Mouse (Mus musculus) adrenal gland, adult 8-10 months (tissue): Measurements from ENCODE around the gene Kynu. TPM values are rescaled to one million over a fixed set of nuclear protein-coding genes. Genes with fewer than 3 reads are reported as not detected.
A peak's percentile ranks its signal among the peaks of the same experiment; 100 is the strongest.

Experiments
- DNase-seq: peaks from one replicate; pipeline ENCODE4 v3.0.0; 2022
- total RNA-seq, 4 experiments: library from RNA; stranded (reverse); gene quantifications; 2 replicates each; pipeline ENCODE4 v1.2.4; 2022

Kynu gene
- total RNA-seq, result under 1 TPM in 3 of 4 experiments, not detected in 1; 0.24 to 0.46 (median 0.34) TPM

GRCm38 (mm10) chr2:43555062-43555888, at the start of gene Kynu:
TSS of gene Kynu (plus strand) at chr2:43555329.
- no peak for DNase-seq

GRCm38 (mm10) chr2:43506182-43506581, 48.9 kb upstream of the Kynu start:
- DNase-seq, result no peak

GRCm38 (mm10) chr2:43513852-43514251, 41.3 kb upstream of the Kynu start:
- no peak for DNase-seq

GRCm38 (mm10) chr2:43534417-43534816, 20.7 kb upstream of the Kynu start:
- no peak for DNase-seq

DNA sequence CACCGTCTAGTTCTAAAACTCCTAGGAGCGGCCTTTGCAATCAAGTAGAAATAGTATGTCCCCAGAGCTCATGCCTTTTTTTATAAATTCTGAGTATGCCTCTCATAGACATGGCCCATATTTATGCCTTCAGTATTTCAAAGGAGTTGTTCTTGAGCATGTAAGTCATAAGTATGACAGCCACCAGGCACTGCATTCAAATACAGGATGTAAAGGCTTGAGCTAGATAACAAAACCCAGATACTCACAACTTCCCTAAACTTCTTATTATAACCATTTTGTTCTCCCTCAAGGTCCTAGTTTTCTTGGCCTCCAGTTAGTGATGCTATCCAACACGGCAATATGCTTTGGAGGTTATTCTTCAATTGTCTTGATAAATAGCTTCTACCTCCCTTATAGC, 12.5 kb upstream of the Kynu start:
- DNase-seq, result no peak

- no peak for DNase-seq
Observed at GRCm38 (mm10) chr2:43545665-43546064, 9.5 kb upstream of the Kynu start.

DNA sequence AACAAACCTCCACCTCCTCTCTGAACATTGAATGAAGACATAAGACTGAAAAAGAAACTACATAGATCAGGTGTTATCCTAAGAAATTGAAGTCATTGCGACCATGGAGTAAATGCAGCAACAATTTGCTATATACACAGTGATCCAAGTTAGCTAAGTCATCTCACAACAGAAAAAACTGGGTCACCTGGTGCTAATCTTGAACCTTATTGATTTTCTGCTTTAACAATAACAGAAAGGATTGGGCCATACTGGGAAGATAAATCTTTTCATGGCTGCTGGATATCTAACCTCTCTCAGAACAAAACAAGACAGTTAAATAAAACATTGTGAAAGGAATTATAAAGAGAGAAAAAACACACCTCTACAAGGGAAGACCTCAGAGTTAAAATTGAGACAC, 8.7 kb upstream of the Kynu start:
- DNase-seq, result no peak

GRCm38 (mm10) chr2:43554216-43554615, 913 bp upstream of the Kynu start:
- no peak for DNase-seq

DNA sequence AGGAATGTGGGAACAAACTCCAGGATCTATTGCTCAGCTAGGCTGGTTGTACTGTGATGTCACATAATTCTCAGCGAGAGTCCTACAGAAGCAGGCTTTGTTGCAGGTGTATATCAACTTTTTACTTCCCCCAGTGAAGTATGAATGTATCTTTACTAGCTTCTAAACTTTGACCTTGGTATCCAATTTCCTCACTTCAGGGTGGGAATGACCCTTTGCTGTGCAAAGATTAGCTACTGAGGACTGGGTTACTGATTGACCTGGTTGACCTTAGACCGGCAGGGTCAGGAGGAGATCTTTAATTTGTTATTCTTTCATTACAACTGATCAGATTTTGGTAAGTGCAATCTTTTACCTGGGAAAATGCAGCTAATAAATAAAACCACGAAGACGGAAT, 758 bp downstream of the Kynu start:
- no peak for DNase-seq

- DNase-seq, result no peak
Observed at GRCm38 (mm10) chr2:43556985-43557384, 1.9 kb downstream of the Kynu start.

DNA sequence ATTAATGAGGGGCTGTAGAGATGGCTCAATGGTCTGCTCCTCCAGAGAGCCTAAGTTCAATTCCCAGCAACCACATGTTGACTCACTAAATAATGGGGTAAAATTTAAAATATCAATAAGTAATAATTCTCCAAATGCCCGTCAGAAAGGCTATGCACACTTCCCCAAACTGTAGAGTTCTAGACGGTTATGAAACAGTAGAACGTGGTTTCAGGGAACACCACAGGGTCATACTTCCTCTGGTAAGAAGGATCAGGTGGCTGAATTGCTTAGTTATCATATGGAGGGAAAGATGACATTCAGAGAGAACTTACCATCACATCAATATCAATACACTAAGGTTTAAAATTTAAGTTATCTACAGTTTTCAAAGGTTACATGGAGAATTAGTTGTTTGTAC, 6.1 kb downstream of the Kynu start:
- no peak for DNase-seq

DNA sequence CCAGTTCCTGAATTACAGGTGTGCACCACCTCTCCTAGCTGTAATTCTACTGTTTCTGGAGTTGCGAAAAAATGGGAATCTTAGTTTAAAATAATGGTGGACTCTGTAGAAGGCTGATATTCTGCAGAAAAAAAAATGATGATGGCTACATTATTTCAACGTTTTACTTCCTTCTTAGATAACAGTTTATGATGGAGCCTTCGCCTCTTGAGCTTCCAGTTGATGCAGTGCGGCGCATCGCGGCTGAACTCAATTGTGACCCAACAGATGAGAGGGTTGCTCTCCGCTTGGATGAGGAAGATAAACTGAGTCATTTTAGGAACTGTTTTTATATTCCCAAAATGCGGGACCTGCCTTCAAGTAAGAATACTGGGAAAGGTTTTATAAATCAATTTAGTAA, 7.7 kb downstream of the Kynu start:
- no peak for DNase-seq

- DNase-seq, result no peak
Observed at GRCm38 (mm10) chr2:43568406-43568805, 13.3 kb downstream of the Kynu start.

DNA sequence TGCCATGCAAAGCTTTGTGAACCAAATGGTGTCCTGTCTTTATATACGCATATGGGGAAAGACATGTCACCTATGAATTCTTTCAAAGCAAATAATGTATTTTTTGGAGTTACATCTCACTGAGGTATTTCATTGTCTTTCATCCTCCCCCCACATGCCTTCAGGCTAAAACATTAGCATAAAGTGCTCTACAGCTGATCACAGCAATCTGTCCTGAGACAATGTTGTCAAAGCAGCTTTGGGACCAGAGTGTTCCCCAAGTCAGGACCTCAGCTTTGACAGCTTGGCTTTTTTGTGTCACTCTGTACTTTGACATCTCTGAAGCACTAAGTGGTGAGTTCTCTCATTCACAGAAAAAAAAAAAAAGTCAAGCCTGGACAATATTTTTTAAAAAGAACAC, 18.4 kb downstream of the Kynu start:
- DNase-seq, result no peak

- DNase-seq, result no peak
Observed at GRCm38 (mm10) chr2:43583243-43583812, 28.2 kb downstream of the Kynu start.

DNA sequence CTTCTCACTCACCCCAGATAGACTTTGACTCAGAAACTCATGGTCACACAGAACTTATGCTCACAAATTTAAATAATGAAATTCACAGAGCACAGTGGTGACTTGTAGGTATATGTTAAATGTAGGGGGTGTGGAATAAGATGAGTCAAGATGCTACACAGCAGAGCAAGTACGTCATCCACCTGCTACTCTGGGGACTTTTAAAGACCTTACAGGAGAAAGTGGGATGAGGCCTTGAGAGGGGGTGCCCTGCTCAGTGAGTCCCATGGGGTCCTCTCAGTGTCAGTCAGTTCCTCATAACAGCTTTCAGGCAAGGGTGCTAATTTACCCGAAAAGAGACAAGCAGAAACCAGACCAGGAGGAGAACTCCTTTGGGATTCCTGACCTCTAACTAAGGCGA, 30.4 kb downstream of the Kynu start:
- DNase-seq, result no peak

DNA sequence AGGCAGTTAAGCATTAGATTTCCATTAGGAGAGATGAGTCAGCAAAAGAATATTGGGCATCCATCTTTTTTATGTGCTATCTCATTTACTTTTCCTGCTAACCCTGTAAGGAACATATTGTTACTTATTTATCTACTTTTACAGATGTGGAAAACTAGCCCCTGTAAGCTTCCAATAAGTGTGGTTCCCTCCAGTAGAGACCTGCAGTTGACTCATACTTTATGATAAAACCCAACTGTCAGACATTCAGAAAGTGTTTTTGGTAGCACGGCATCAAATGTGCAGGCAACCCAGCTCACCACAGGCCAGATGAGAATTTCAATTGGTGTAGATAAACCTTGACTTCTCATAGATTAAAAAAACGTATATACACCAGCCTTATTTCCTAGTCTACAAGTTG, 32.7 kb downstream of the Kynu start:
- DNase-seq, result no peak

DNA sequence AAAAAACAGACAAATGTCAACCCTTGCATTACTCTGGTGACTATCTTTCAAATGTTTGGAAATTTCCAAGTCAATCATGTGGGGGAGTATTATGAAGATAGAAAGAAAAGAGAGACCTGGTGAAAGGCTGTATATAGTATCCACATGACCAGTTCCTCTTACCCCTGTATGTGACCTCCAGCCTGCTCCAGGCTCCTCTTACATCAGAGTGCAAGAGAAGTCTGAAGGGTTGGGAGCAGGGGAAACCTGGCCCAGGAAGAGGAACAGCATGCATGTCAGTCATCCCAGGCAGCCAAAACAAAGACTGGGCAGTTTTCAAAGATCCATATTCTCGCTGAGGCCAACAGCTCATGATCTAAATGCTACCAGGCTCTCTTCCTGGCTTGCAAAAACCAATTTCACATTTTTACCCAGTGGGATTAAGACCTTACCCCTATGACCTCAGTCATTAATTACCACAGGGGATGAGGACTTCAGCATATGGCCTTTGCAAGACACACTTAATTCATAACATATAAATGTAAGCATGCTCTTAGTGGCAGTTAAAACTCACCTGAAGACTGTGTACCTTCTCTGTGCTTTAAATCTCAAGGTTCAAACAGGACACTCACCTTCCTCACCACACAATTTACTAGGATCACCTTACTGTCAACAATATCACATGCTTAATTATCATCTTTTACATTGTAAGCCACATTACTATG, 37.0 kb downstream of the Kynu start:
- no peak for DNase-seq

DNA sequence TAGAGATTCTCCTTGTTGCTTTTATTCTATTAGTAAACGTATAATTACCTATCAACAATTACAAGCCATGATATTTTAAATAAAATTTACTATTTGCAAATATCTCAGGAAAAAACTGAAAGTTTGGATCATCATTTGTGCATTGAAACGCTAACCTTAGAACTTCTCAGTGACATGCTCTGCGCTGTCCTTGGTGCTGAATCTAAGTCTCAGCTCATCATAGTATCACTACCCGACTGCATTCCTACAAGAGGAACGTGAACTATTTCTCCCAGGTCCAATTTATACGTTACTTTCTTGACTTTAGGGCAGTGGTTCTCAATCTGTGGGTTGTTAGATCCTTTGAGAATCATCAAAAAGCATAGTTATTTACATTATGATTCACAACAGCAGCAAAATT, 58.4 kb downstream of the Kynu start:
- DNase-seq, result peak; percentile 3

DNA sequence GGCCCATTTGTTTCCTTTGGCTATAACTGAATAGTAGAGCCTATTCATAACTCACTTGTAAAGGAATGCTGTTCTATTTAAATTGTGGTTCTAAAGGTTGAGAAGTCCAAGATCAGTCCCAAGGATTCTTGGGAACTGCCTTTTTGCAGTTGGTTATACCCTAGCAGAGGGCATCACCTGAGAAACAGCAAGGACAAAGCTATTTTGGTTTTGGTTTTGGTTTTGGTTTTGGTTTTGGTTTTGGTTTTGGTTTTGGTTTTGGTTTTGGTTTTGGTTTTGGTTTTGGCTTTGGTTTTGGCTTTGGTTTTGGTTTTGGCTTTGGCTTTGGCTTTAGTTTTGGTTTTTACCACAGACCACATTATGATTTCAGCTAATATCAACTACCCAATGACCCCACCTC, 66.0 kb downstream of the Kynu start:
- no peak for DNase-seq

DNA sequence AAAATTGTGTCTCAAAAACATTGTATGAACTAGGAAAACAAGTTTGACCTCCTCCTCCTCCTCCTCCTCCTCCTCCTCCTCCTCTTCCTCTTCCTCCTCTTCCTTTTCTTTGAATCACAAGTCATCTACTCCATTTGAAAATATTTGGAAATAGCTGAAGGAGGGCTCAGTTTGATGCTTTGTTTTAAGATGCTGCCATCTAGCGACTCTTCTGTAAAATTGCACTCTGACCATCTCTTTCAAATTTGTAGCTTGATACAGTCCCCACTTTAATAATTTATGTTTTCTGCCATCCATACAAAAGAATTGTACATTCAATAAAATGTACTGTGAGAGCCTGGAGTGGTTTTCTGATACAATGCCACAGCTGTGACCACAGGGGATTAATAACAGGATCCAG, 67.7 kb downstream of the Kynu start:
- no peak for DNase-seq

DNA sequence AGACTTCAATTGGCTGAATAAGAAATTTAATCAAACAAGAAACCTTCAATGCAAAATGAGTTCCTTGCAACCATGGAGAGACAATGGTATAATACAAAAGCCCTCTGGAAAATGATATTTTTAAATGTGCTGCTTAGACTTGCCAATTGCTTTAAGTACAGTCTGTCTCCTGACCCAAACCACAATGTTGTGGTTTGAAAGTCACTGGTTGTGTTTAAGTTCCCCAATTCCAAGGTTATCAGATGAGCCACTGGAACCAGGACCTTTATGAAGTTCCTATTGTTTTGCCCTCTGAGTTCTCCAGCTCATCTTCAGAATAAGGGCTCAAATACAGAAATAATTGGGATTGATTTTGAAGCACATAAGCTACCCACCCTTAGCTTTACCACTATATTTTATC, 76.7 kb downstream of the Kynu start:
- no peak for DNase-seq

- DNase-seq, result no peak
Observed at GRCm38 (mm10) chr2:43636498-43636897, 81.4 kb downstream of the Kynu start.

DNA sequence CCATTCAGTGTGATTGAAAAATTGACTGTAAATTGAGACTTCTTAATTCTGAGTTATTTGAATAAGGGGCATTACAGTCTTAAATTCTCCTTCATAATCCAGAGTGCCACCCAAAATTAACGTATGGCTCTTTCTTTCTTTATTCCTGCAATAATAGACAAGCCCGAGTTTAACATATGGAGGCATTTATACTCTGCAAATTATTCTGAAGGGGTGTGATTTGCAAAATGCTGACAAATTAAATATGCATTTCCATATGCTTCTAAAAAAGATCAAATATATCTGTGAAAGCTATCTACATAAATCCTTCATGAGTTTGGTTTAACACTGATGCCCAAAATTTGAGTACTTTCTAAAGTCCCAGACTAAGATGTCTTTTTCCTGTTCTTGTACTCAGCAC, 91.8 kb downstream of the Kynu start:
- DNase-seq, result no peak
